Mouse (Mus musculus) midbrain, embryonic 13.5 days (tissue): ENCODE results near the gene Grip1. TPM values are rescaled to one million over a fixed set of nuclear protein-coding genes. Genes with fewer than 3 reads are reported as not detected.

ENCODE experiments used
- ATAC-seq: fragments of 200-750 bp; cut with Nextera tagmentation; 2 replicates; pipeline ENCODE4 v1.8.0; 2017; ENCODE audit warnings: mild to moderate bottlenecking, moderate TSS enrichment, moderate library complexity
- H3K27ac ChIP-seq: fragments of 300-500 bp; sonication (generic); 2 replicates; pipeline ENCODE4 v1.5.1; 2015; ENCODE audit warnings: inconsistent platforms, mild to moderate bottlenecking, moderate library complexity
- H3K27me3 ChIP-seq: fragments of 300-500 bp; sonication (generic); 2 replicates; pipeline ENCODE4 v1.6.1; 2015; ENCODE audit warnings: mild to moderate bottlenecking, inconsistent platforms
- H3K36me3 ChIP-seq: fragments of 300-500 bp; sonication (generic); 2 replicates; pipeline ENCODE4 v1.6.1; 2015; ENCODE audit warnings: mild to moderate bottlenecking, inconsistent platforms
- H3K4me1 ChIP-seq: fragments of 300-500 bp; sonication (generic); replicated peaks from 2 replicates; pipeline ENCODE4 v1.6.1; 2015; ENCODE audit warnings: inconsistent platforms
- H3K4me2 ChIP-seq: fragments of 300-500 bp; sonication (generic); replicated peaks from 2 replicates; pipeline ENCODE4 v1.6.1; 2015; ENCODE audit warnings: moderate library complexity, mild to moderate bottlenecking, inconsistent platforms
- H3K4me3 ChIP-seq: fragments of 300-500 bp; sonication (generic); replicated peaks from 2 replicates; pipeline ENCODE4 v1.5.1; 2015; ENCODE audit warnings: mild to moderate bottlenecking, inconsistent platforms
- H3K9ac ChIP-seq: fragments of 300-500 bp; sonication (generic); replicated peaks from 2 replicates; pipeline ENCODE4 v1.6.1; 2015; ENCODE audit warnings: mild to moderate bottlenecking, inconsistent platforms
- H3K9me3 ChIP-seq: fragments of 300-500 bp; sonication (generic); 2 replicates; pipeline ENCODE4 v1.6.1; 2016; ENCODE audit warnings: mild to moderate bottlenecking, inconsistent platforms
- WGBS: fragments of 180-500 bp; shearing (Covaris S2); methylation state at CpG from one replicate; pipeline ENCODE4 v1.1.7; 2015; 5-methylcytosine and 5-hydroxymethylcytosine counted together
- polyA plus RNA-seq: library from polyadenylated mRNA; unstranded; fragments of >200 nt; fragmentation: Nextera tagmentation; extraction: Ambion mirVana; gene quantifications from 2 replicates; pipeline ENCODE4 v1.2.1, GENCODE M21; 2015

Gene Grip1
- polyA plus RNA-seq, 1 experiment from 2014 or later = 14.4 TPM

GRCm38 (mm10) chr10:119525730-119526129 is 72.1 kb downstream of the Grip1 start:
- no peak overlapping the region for H3K9ac ChIP-seq
- no peaks in the 10 kb centered on the region for H3K9me3 ChIP-seq
- H3K4me2 ChIP-seq = no peak overlapping the region
- no peaks in the 10 kb centered on the region for H3K36me3 ChIP-seq
- no peaks in the 10 kb centered on the region for H3K4me1 ChIP-seq
- WGBS = 74% methylated on average over 3 of the region's 3 CpGs
- no peak for ATAC-seq
- H3K27me3 ChIP-seq = 0 out of 2 replicates have a peak, but pooled peaks cover under 1% of the 10 kb centered on the region
- H3K27ac ChIP-seq = no peak overlapping the region
- no peak overlapping the region for H3K4me3 ChIP-seq

GRCm38 (mm10) chr10:119534852-119535251 is 81.2 kb downstream of the Grip1 start:
- no peak for ATAC-seq
- no peak overlapping the region for H3K4me3 ChIP-seq
- no peak overlapping the region for H3K9ac ChIP-seq
- H3K27me3 ChIP-seq = 0 out of 2 replicates have a peak, but pooled peaks cover 4% of the 10 kb centered on the region
- WGBS = 17% methylated on average over 4 of the region's 4 CpGs
- H3K4me1 ChIP-seq = peaks cover 8% of the 10 kb centered on the region
- H3K4me2 ChIP-seq = no peak overlapping the region
- H3K36me3 ChIP-seq = no peaks in the 10 kb centered on the region
- H3K27ac ChIP-seq = no peak overlapping the region
- H3K9me3 ChIP-seq = no peaks in the 10 kb centered on the region

GRCm38 (mm10) chr10:119541655-119542054 is 88.0 kb downstream of the Grip1 start:
- H3K36me3 ChIP-seq = no peaks in the 10 kb centered on the region
- H3K4me1 ChIP-seq = peaks cover 16% of the 10 kb centered on the region
- no peaks in the 10 kb centered on the region for H3K27me3 ChIP-seq
- 90% methylated on average over 4 of the region's 4 CpGs for WGBS
- no peak overlapping the region for H3K9ac ChIP-seq
- H3K4me3 ChIP-seq = no peak overlapping the region
- no peak overlapping the region for H3K27ac ChIP-seq
- no peak for ATAC-seq
- no peak overlapping the region for H3K4me2 ChIP-seq
- no peaks in the 10 kb centered on the region for H3K9me3 ChIP-seq

GRCm38 (mm10) chr10:119543771-119544170 is 90.1 kb downstream of the Grip1 start:
- Histone ChIP-seq H3K4me1 (peaks cover 16% of the 10 kb centered on the region), H3K9me3 (no peaks in the 10 kb centered on the region), H3K4me2 (no peak overlapping the region), H3K9ac (no peak overlapping the region), H3K27ac (0 out of 2 replicates have a peak overlapping the region, but pooled peaks have one; percentile 51), H3K4me3 (no peak overlapping the region), H3K36me3 (no peaks in the 10 kb centered on the region), H3K27me3 (no peaks in the 10 kb centered on the region)
- 58% methylated on average over 7 of the region's 7 CpGs for WGBS
- ATAC-seq = no peak

- peak; percentile 40; the same call in 1 of the 2 replicates for ATAC-seq
- no peaks in the 10 kb centered on the region for H3K9me3 ChIP-seq
- no peak overlapping the region for H3K9ac ChIP-seq
- no peaks in the 10 kb centered on the region for H3K27me3 ChIP-seq
- no peaks in the 10 kb centered on the region for H3K36me3 ChIP-seq
- 32% methylated on average over 9 of the region's 9 CpGs for WGBS
- peak overlapping the region; percentile 34 for H3K4me2 ChIP-seq
- peaks cover 16% of the 10 kb centered on the region for H3K4me1 ChIP-seq
- no peak overlapping the region for H3K4me3 ChIP-seq
- H3K27ac ChIP-seq = peak overlapping the region; percentile 9; the same call in 1 of the 2 replicates
These were observed 91.1 kb downstream of the Grip1 start for GRCm38 (mm10) chr10:119544743-119545142.

- no peak for ATAC-seq
- 92% methylated on average over 5 of the region's 5 CpGs for WGBS
- no peaks in the 10 kb centered on the region for H3K36me3 ChIP-seq
- H3K27me3 ChIP-seq = no peaks in the 10 kb centered on the region
- H3K9me3 ChIP-seq = no peaks in the 10 kb centered on the region
- H3K4me1 ChIP-seq = peaks cover 16% of the 10 kb centered on the region
- no peak overlapping the region for H3K4me2 ChIP-seq
- no peak overlapping the region for H3K4me3 ChIP-seq
- H3K27ac ChIP-seq = no peak overlapping the region
- no peak overlapping the region for H3K9ac ChIP-seq
These were observed 94.2 kb downstream of the Grip1 start for GRCm38 (mm10) chr10:119547875-119548274.

GRCm38 (mm10) chr10:119548774-119549173 is 95.1 kb downstream of the Grip1 start:
- ATAC-seq = no peak
- Histone ChIP-seq H3K9me3 (no peaks in the 10 kb centered on the region), H3K4me1 (peaks cover 15% of the 10 kb centered on the region), H3K27me3 (no peaks in the 10 kb centered on the region), H3K4me3 (no peak overlapping the region), H3K4me2 (no peak overlapping the region), H3K9ac (no peak overlapping the region), H3K27ac (no peak overlapping the region), H3K36me3 (no peaks in the 10 kb centered on the region)
- 94% methylated on average over 10 of the region's 10 CpGs for WGBS

- Histone ChIP-seq H3K4me3 (no peak overlapping the region), H3K36me3 (no peaks in the 10 kb centered on the region), H3K4me2 (no peak overlapping the region), H3K9me3 (no peaks in the 10 kb centered on the region), H3K27ac (no peak overlapping the region), H3K27me3 (no peaks in the 10 kb centered on the region), H3K9ac (no peak overlapping the region), H3K4me1 (no peaks in the 10 kb centered on the region)
- ATAC-seq = no peak
- WGBS = 90% methylated on average over 6 of the region's 6 CpGs
These were observed 97.0 kb downstream of the Grip1 start for GRCm38 (mm10) chr10:119550630-119551029.

GRCm38 (mm10) chr10:119556346-119556745 is 102.7 kb downstream of the Grip1 start:
- no peak overlapping the region for H3K9ac ChIP-seq
- H3K4me1 ChIP-seq = peaks cover 2% of the 10 kb centered on the region; the same call in 1 of the 2 replicates
- no peaks in the 10 kb centered on the region for H3K9me3 ChIP-seq
- H3K4me2 ChIP-seq = no peak overlapping the region
- no peak overlapping the region for H3K27ac ChIP-seq
- no peak for ATAC-seq
- H3K36me3 ChIP-seq = no peaks in the 10 kb centered on the region
- no peak overlapping the region for H3K4me3 ChIP-seq
- no peaks in the 10 kb centered on the region for H3K27me3 ChIP-seq
- 62% methylated on average over 7 of the region's 7 CpGs for WGBS

- no peak overlapping the region for H3K9ac ChIP-seq
- no peak overlapping the region for H3K4me2 ChIP-seq
- WGBS = 85% methylated on average over 7 of the region's 7 CpGs
- no peak for ATAC-seq
- no peaks in the 10 kb centered on the region for H3K36me3 ChIP-seq
- H3K4me3 ChIP-seq = no peak overlapping the region
- no peak overlapping the region for H3K27ac ChIP-seq
- H3K27me3 ChIP-seq = no peaks in the 10 kb centered on the region
- H3K9me3 ChIP-seq = no peaks in the 10 kb centered on the region
- peaks cover 2% of the 10 kb centered on the region; the same call in 1 of the 2 replicates for H3K4me1 ChIP-seq
These were observed 104.8 kb downstream of the Grip1 start for GRCm38 (mm10) chr10:119558432-119558831.

GRCm38 (mm10) chr10:119564862-119565261 is 111.2 kb downstream of the Grip1 start:
- no peaks in the 10 kb centered on the region for H3K27me3 ChIP-seq
- WGBS = 94% methylated on average over 7 of the region's 7 CpGs
- H3K4me2 ChIP-seq = no peak overlapping the region
- no peak overlapping the region for H3K9ac ChIP-seq
- H3K36me3 ChIP-seq = no peaks in the 10 kb centered on the region
- H3K9me3 ChIP-seq = no peaks in the 10 kb centered on the region
- H3K4me1 ChIP-seq = no peaks in the 10 kb centered on the region
- no peak for ATAC-seq
- H3K27ac ChIP-seq = no peak overlapping the region
- H3K4me3 ChIP-seq = no peak overlapping the region

- H3K4me2 ChIP-seq = no peak overlapping the region
- H3K4me3 ChIP-seq = no peak overlapping the region
- no peak overlapping the region for H3K9ac ChIP-seq
- no peaks in the 10 kb centered on the region for H3K4me1 ChIP-seq
- no peaks in the 10 kb centered on the region for H3K27me3 ChIP-seq
- WGBS = 98% methylated on average over 9 of the region's 9 CpGs
- H3K36me3 ChIP-seq = no peaks in the 10 kb centered on the region
- no peak overlapping the region for H3K27ac ChIP-seq
- no peaks in the 10 kb centered on the region for H3K9me3 ChIP-seq
- ATAC-seq = no peak
These were observed 119.5 kb downstream of the Grip1 start for GRCm38 (mm10) chr10:119573134-119573533.

GRCm38 (mm10) chr10:119575780-119576179 is 122.2 kb downstream of the Grip1 start:
- Histone ChIP-seq H3K27me3 (no peaks in the 10 kb centered on the region), H3K9me3 (no peaks in the 10 kb centered on the region), H3K4me1 (no peaks in the 10 kb centered on the region), H3K27ac (no peak overlapping the region), H3K4me2 (no peak overlapping the region), H3K36me3 (no peaks in the 10 kb centered on the region), H3K4me3 (no peak overlapping the region), H3K9ac (no peak overlapping the region)
- no peak for ATAC-seq
- 86% methylated on average over 1 of the region's 1 CpGs for WGBS
